Mouse (Mus musculus) heart, adult 2 months (tissue): ENCODE data around the gene Cebpzos.

ENCODE experiments used
- CTCF ChIP-seq: fragments of 200-600 bp; IDR thresholded peaks from 2 replicates; pipeline ENCODE4 v1.8.1; 2022; ENCODE audit warnings: antibody characterized with exemption, mild to moderate bottlenecking, moderate library complexity
- EP300 ChIP-seq: fragments of 200-500 bp; IDR thresholded peaks from 2 replicates; pipeline ENCODE4 v1.6.1; 2011; ENCODE audit warnings: low read depth, low read length, control low read depth; ENCODE audit not compliant: insufficient read depth
- POLR2A ChIP-seq: fragments of 200-500 bp; IDR thresholded peaks from 2 replicates; pipeline ENCODE4 v1.6.1; 2011; ENCODE audit warnings: mild to moderate bottlenecking, low read depth, low read length, control low read depth; ENCODE audit not compliant: insufficient read depth

DNA sequence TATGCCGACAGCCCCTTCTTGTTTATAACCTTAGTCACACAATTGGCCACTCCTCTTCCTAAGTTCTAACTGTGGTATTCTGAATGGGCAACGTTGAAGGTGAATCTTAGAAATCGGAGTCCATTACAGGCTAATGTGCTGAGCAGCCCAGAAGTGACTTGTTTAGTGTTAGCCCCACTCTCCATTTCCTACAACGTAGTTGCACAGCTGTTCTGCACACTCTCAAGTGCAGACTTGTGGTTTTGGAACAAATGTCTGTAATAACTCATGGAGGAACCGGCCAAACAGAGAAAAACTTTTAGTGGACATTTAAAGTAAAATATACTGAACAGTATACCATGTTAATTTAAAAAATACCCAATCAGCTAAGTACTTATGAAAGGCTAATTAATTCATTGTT, 35.8 kb downstream of the Cebpzos start:
- TF ChIP-seq CTCF = no peak
- TF ChIP-seq POLR2A = no peak
- no peak for TF ChIP-seq EP300
